Mouse (Mus musculus): ENCODE results near the gene Grik1. TPM values are rescaled to one million over a fixed set of nuclear protein-coding genes. Genes with fewer than 3 reads are reported as not detected.

Grik1 gene
- polyA plus RNA-seq, 1 experiment: not detected

DNA sequence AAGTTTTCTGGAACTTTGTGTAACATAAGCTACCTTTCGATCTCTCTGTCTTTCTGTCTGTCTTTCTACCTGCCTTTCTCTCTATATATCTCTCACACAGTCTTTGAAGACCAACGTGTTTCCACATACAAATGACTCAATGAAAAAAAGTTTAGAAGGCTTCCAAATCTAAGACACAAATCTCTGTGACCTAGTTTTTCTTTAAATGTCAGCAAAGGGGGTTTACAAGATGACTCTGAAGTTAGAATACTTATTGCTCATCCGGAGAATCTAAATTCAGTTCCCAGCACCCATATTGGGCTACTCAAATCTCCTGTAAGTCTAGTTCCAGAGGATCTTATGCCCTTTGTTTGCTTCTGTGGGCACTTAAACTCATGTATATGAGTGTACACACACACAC is 359.5 kb downstream of the Grik1 start:
- H3ac ChIP-seq (ENCODE audit: control insufficient read depth, insufficient read length, low read depth): no peak overlapping the region
- H3K4me3 ChIP-seq (ENCODE audit: insufficient read depth, poor library complexity, severe bottlenecking): no peak overlapping the region
- H3K36me3 ChIP-seq (ENCODE audit: control insufficient read depth, insufficient read depth): no peaks in the 10 kb centered on the region
- no peaks in the 10 kb centered on the region for H3K27me3 ChIP-seq (ENCODE audit: control insufficient read depth, insufficient read depth, insufficient read length)
- H3K79me3 ChIP-seq (ENCODE audit: low read depth): no peaks in the 10 kb centered on the region
- TF ChIP-seq MYOD1 (IDR thresholded peaks at IDR 0.05; ENCODE audit: control insufficient read depth, insufficient read length, low read depth) (no peak), CTCF (IDR thresholded peaks at IDR 0.05; ENCODE audit: control insufficient read depth, insufficient read depth, insufficient read length) (no peak), CEBPB (IDR thresholded peaks at IDR 0.05; ENCODE audit: low read depth) (no peak), USF1 (IDR thresholded peaks at IDR 0.05; ENCODE audit: low read depth) (no peak), FOSL1 (IDR thresholded peaks at IDR 0.05; ENCODE audit: insufficient read depth, low read length, poor library complexity, severe bottlenecking) (no peak), MAX (IDR thresholded peaks at IDR 0.05) (no peak), MYOG (IDR thresholded peaks at IDR 0.05; ENCODE audit: control insufficient read depth, extremely low read depth, insufficient read length) (no peak)
- H3K79me2 ChIP-seq (ENCODE audit: control insufficient read depth, insufficient read depth): no peaks in the 10 kb centered on the region

DNA sequence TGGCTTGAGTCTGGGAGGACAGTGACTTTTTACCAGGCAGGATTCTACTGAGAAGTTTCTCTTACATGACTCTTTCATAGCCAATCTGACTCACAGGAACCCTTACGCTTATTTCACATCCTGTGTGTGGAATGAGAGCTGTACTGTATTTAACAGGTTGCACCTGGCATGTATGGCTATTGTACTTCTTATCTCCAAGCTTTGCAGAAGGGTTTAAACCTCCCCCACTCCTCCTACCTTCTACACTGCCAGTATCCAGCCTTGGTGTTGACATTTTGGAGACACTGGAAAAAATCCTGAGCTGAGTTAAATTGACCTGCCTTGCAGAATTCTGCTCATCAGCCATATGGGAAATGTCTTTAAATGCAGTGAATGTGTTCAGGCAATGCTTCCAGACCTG is 361.4 kb downstream of the Grik1 start:
- Histone ChIP-seq H3K79me2 (ENCODE audit: control insufficient read depth, insufficient read depth) (no peaks in the 10 kb centered on the region), H3ac (ENCODE audit: control insufficient read depth, insufficient read length, low read depth) (no peak overlapping the region), H3K27me3 (ENCODE audit: control insufficient read depth, insufficient read depth, insufficient read length) (no peaks in the 10 kb centered on the region), H3K79me3 (ENCODE audit: low read depth) (no peaks in the 10 kb centered on the region), H3K4me3 (ENCODE audit: insufficient read depth, poor library complexity, severe bottlenecking) (no peak overlapping the region), H3K36me3 (ENCODE audit: control insufficient read depth, insufficient read depth) (no peaks in the 10 kb centered on the region)
- TF ChIP-seq USF1 (IDR thresholded peaks at IDR 0.05; ENCODE audit: low read depth) (no peak), MYOD1 (IDR thresholded peaks at IDR 0.05; ENCODE audit: control insufficient read depth, insufficient read length, low read depth) (no peak), MAX (IDR thresholded peaks at IDR 0.05) (no peak), FOSL1 (IDR thresholded peaks at IDR 0.05; ENCODE audit: insufficient read depth, low read length, poor library complexity, severe bottlenecking) (no peak), MYOG (IDR thresholded peaks at IDR 0.05; ENCODE audit: control insufficient read depth, extremely low read depth, insufficient read length) (no peak), CTCF (IDR thresholded peaks at IDR 0.05; ENCODE audit: control insufficient read depth, insufficient read depth, insufficient read length) (no peak), CEBPB (IDR thresholded peaks at IDR 0.05; ENCODE audit: low read depth) (no peak)

DNA sequence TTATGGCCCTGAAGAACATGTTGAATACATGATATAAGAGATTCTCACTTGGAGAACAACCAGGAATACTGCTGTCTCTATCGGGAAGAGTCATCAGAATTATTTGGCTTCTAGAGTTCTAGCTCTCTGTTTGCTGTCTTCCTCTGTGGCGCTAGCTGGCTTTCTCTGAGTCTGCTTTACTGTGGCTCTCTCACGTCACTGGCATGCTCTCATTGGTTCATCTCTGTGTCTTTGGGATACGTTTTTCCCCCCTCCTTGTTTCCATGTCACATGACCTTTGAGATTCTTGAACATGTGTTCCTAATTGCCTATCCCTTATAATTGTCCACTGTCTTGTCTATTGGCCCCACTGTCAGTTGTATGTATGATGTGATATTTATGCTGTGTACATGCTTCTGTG is 372.2 kb downstream of the Grik1 start:
- no peak overlapping the region for H3ac ChIP-seq (ENCODE audit: control insufficient read depth, insufficient read length, low read depth)
- H3K4me3 ChIP-seq (ENCODE audit: insufficient read depth, poor library complexity, severe bottlenecking): no peak overlapping the region
- no peaks in the 10 kb centered on the region for H3K27me3 ChIP-seq (ENCODE audit: control insufficient read depth, insufficient read depth, insufficient read length)
- H3K36me3 ChIP-seq (ENCODE audit: control insufficient read depth, insufficient read depth): no peaks in the 10 kb centered on the region
- H3K79me3 ChIP-seq (ENCODE audit: low read depth): no peaks in the 10 kb centered on the region
- H3K79me2 ChIP-seq (ENCODE audit: control insufficient read depth, insufficient read depth): no peaks in the 10 kb centered on the region
- TF ChIP-seq FOSL1 (IDR thresholded peaks at IDR 0.05; ENCODE audit: insufficient read depth, low read length, poor library complexity, severe bottlenecking) (no peak), MAX (IDR thresholded peaks at IDR 0.05) (no peak), MYOG (IDR thresholded peaks at IDR 0.05; ENCODE audit: control insufficient read depth, extremely low read depth, insufficient read length) (no peak), MYOD1 (IDR thresholded peaks at IDR 0.05; ENCODE audit: control insufficient read depth, insufficient read length, low read depth) (no peak), CEBPB (IDR thresholded peaks at IDR 0.05; ENCODE audit: low read depth) (no peak), USF1 (IDR thresholded peaks at IDR 0.05; ENCODE audit: low read depth) (no peak), CTCF (IDR thresholded peaks at IDR 0.05; ENCODE audit: control insufficient read depth, insufficient read depth, insufficient read length) (no peak)

DNA sequence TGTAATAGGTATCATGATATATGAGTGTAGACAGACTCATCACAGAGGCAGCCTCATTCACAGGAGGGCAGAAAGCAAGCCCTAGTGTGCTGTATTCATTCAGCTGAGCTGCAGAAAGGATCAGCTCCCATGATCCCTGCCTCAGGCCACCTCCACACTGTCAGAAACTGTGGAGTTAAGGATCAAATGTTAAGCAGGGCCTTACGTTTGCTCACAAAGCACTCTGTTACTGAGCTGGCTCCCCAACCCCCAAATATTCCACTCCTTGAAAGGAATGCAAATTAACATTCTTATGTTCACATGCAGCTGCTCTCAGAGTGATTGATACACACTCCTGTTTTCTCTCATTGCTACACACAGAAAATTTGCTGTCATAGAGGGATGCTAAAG is 372.9 kb downstream of the Grik1 start:
- Histone ChIP-seq H3K79me3 (ENCODE audit: low read depth) (no peaks in the 10 kb centered on the region), H3K36me3 (ENCODE audit: control insufficient read depth, insufficient read depth) (no peaks in the 10 kb centered on the region), H3K27me3 (ENCODE audit: control insufficient read depth, insufficient read depth, insufficient read length) (no peaks in the 10 kb centered on the region), H3K4me3 (ENCODE audit: insufficient read depth, poor library complexity, severe bottlenecking) (no peak overlapping the region), H3ac (ENCODE audit: control insufficient read depth, insufficient read length, low read depth) (no peak overlapping the region), H3K79me2 (ENCODE audit: control insufficient read depth, insufficient read depth) (no peaks in the 10 kb centered on the region)
- TF ChIP-seq CTCF (IDR thresholded peaks at IDR 0.05; ENCODE audit: control insufficient read depth, insufficient read depth, insufficient read length) (no peak), MYOG (IDR thresholded peaks at IDR 0.05; ENCODE audit: control insufficient read depth, extremely low read depth, insufficient read length) (no peak), MAX (IDR thresholded peaks at IDR 0.05) (no peak), MYOD1 (IDR thresholded peaks at IDR 0.05; ENCODE audit: control insufficient read depth, insufficient read length, low read depth) (no peak), USF1 (IDR thresholded peaks at IDR 0.05; ENCODE audit: low read depth) (no peak), FOSL1 (IDR thresholded peaks at IDR 0.05; ENCODE audit: insufficient read depth, low read length, poor library complexity, severe bottlenecking) (no peak), CEBPB (IDR thresholded peaks at IDR 0.05; ENCODE audit: low read depth) (no peak)

DNA sequence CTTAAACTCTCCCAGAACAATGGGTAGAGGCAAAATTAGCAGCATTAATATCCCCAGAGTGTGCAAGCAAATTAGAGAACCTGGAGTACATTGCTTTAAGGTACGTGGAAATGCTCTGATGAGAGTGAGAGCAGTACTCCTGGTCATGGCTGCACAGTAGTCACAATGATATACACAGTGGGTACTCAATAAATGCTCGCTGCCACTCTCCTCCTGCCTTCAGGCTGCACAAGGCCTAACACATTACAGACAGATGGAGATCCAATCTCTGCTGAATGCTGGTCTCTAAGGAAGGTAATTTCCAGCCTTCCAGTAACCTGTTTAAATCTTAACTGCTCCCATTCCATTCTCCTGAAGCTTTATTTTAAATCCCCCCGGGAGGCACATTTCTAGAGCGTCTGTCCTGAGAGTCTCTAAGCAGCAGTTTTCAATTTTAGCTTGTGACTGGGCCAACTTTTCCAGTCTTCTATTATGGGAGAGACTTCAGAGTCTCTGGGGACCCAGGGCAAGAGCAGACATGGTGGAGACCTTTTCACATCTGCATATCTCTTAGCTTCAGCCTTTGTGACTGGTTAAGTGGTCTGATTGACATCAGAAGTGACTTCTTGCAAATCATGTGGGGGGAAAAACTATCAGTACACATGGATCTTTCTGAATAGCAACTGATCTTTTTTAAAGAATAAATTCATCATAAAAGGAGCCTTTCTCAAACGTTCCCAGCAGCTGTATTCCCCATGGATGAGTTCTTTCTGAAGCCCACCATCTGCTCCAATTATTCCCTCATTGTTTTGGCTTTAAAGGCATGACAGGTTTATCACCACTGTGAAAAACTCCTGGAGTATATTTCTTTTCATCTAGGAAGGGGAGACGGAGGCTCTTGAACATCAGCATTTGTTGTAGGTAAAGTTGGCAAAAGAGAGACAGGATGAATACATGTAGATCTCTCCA is 373.6 kb downstream of the Grik1 start:
- no peak overlapping the region for H3ac ChIP-seq (ENCODE audit: control insufficient read depth, insufficient read length, low read depth)
- no peaks in the 10 kb centered on the region for H3K27me3 ChIP-seq (ENCODE audit: control insufficient read depth, insufficient read depth, insufficient read length)
- no peaks in the 10 kb centered on the region for H3K79me2 ChIP-seq (ENCODE audit: control insufficient read depth, insufficient read depth)
- H3K79me3 ChIP-seq (ENCODE audit: low read depth): no peaks in the 10 kb centered on the region
- no peak overlapping the region for H3K4me3 ChIP-seq (ENCODE audit: insufficient read depth, poor library complexity, severe bottlenecking)
- H3K36me3 ChIP-seq (ENCODE audit: control insufficient read depth, insufficient read depth): no peaks in the 10 kb centered on the region
- no peak for TF ChIP-seq MYOG (IDR thresholded peaks at IDR 0.05; ENCODE audit: control insufficient read depth, extremely low read depth, insufficient read length)
- TF ChIP-seq CEBPB (IDR thresholded peaks at IDR 0.05; ENCODE audit: low read depth): no peak
- TF ChIP-seq USF1 (IDR thresholded peaks at IDR 0.05; ENCODE audit: low read depth): no peak
- no peak for TF ChIP-seq MAX (IDR thresholded peaks at IDR 0.05)
- TF ChIP-seq MYOD1 (IDR thresholded peaks at IDR 0.05; ENCODE audit: control insufficient read depth, insufficient read length, low read depth): no peak
- TF ChIP-seq FOSL1 (IDR thresholded peaks at IDR 0.05; ENCODE audit: insufficient read depth, low read length, poor library complexity, severe bottlenecking): no peak
- no peak for TF ChIP-seq CTCF (IDR thresholded peaks at IDR 0.05; ENCODE audit: control insufficient read depth, insufficient read depth, insufficient read length)
